Mouse (Mus musculus) kidney, postnatal 4 days (tissue): ENCODE measurements around the gene Trabd2b.

Experiments used
- DNase-seq, 2 experiments: peaks; one replicate each; pipeline ENCODE4 v3.0.0; 2021; ENCODE audit warnings: mixed read lengths in 2 of 2

Gene Trabd2b

DNA sequence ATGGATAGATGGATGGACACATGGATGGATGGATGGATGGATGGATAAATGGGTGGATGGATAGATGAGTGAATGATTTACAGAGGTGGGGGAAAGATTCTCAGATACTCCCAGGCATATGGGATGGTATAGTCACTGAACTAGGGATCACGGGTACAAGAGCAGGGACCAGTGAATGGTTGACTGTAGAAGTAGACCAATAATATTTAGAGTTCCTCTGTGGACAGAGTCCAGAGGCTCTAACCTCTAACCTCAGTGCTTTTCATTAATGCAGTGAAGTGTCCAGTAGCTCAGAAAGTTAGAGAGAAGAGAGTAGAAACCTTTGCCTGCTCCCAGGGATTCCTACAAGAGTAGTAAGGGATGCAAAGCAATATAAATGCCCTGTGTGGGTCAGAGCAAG lies 93.1 kb downstream of the Trabd2b start:
- DNase-seq = no peak

DNA sequence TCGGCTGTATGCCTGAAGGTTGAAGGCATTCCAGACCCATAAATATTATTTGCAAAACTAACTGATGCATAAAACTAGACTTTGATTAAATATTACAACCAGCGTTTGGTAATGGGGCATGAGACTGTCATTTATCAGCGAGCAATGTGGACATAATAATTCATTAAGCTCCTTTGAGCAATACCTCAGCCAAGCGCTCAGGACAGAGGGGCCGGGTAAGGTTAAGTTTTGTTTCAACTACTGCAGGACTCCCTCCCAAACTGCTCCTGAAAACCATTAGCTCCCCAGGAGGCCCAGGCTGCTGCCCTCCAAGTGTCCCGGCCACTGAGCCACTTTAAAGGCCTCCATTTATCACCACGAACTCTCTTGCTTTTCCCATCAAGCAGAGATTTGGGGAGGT lies 93.8 kb downstream of the Trabd2b start:
- peak in 1 of 2 experiments; percentile 21 for DNase-seq

DNA sequence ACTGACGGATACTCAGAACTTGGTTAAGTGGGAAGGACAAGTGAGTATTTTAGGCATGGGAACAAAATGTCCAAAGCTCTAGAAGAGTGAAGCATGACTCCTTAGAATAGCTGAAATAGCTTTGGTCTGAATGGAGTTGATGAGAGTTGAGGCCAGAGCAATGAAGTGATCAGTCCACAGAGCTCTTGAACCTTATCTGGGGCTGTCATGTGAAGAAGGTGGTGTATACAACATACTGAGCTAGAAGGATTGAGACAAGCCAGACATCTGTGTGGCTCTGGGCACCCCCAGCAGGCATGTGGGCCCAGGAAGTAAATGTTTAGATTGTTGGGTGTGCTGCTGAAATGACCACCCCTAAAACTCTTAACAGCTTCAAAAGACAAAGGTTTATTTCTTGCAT lies 94.5 kb downstream of the Trabd2b start:
- DNase-seq = no peak

DNA sequence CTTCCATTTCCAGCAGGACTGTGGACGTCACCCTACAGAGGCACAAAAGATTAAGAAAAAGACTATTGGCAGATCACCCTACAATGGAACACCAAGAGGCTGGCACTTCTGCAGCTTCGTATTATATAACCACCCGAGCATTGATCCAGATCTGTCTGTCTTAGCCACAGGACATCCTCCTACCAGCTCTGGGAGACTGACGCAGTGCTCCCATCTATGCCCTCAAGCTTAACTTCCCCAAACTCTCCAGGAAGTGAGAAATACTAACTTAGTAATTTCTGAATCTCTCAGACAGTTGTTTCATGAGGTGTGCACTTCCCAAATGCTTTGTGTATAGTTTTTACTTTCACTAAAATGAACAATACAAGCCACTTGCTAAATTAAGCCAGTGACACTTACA lies 95.1 kb downstream of the Trabd2b start:
- DNase-seq = no peak

DNA sequence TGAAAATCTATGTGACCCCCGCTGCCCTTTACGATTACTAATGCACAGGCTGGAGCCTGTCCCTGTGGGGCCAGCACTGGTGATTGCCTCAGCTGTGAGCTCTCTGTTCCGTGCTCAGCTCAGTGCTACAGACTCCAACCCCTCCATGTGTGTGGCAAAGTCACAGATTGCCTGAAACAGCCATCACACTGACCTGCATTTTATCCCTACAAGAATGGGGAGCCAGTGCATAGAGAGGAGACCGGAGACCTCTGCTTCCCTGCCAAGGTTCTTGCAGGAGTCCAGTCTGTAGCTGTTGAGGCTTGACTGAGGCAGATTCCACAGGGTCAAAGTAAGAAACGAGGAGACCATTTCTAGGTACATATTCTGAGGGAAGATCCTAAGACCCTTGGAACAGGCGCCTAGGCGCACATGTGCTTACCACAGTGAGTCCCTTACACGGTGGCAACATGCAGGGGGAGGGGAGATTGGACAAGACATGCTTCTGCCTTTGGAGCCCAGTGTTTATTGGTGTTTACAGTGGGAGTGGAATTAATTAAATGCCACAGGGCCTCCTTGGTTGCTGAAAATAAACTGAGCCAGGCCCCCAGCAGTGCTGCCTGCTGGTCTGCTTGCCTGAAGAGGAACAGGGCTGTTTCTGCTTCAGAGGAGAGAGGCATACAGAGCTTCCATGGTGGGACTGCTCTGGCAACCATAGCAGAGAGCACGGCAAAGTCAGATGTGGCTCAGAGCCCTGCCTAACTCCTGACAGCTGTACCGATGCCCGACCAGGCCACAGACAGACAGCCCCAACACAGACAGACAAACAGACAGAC lies 97.9 kb downstream of the Trabd2b start:
- peak; percentile 18 to 34 for DNase-seq

DNA sequence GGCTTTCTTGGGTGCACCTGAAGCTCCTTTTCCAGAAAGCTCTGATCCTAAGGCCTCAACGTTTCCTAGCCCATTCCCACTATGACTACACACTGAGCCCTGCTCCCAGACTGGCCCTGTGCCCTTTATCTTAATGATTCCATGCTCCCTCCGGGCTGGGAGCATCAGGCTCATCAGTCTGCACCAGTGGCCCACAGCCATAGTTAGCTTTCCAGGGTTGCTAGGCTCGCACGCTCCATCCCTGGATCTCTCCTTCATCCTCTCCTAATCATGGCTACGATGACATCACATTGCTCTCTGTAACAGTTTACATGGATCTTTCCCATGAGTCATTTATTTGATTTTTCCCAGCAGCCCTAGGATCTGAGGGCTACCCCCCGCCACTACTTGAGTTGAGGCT lies 103.1 kb downstream of the Trabd2b start:
- no peak for DNase-seq

DNA sequence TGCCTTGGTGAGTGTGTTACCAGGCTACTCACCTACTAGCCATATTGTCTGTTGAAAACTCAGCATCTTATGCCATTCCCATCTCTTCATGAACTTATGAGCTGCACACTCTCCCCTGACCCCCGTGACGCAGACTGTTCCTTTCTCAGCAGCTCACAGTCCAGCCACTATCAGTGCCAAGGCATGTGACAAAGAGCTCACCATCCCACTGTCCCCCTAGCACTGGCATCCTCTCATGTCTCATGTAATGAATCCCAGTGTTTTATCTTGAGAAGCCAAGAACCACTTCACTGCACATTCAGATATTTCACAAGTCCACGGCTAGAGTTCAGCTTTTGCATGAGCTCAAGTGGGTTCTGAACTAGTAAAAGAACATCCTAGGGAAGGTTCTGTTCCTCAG lies 105.1 kb downstream of the Trabd2b start:
- DNase-seq = no peak

DNA sequence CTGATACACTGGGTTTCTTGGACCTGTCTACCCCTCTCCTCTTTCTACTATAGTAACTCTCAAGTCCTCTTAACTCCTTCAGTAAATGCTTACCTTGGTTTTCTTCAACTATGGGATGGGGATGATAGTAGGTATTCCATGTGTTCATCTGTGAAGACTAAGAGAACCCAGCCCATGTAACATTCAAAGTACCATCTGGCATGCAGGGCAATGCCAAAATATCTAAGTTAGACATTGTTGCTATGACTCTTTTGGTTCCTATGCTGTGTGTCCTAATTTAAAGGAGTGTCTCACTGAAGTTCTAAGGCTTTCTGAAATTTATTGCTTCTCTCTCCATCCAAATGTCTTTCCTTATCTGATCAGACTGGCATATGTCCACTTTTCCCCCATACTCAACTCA lies 106.6 kb downstream of the Trabd2b start:
- no peak for DNase-seq

DNA sequence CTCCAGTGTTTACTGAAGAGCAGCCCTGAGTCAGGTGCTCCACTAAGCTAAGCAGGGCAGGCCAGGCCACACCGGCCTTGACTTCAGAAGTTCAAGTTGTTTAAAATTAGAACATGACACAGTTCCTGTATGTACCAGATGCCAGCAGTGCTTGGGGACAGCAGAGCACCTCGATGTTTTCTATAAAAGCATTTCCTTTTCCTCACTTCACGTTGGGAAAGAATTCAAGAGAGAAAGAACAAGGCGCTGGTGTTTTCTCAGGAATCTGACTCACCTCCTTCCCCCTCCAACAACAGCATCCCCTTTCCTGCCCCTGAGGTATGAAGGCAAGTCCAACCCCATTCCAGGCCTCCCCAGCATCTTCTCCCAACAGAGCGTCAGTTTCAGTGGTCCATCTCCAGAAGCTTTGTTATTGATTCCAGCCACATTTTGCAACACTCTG lies 108.8 kb downstream of the Trabd2b start:
- DNase-seq = no peak

DNA sequence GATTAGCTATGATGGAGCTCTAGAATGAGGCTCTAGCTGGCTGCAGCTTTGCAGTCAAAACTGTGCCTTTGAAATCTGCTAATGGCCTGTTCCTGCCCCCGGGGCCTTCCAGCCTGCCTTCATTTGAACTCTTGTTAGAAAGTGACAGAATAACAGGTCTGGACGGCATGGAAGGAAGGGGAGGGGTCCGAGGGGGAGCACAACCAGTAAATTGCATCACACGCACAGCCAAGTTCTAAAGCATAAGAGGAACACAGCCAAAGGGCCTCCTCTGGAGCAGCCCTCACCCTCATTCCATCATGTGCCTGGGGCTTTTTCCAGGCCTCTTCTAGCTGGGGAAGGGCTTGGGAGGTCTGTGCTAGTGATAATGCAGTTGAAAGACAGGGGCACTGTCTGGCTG lies 110.1 kb downstream of the Trabd2b start:
- DNase-seq = peak; percentile 35 to 57

DNA sequence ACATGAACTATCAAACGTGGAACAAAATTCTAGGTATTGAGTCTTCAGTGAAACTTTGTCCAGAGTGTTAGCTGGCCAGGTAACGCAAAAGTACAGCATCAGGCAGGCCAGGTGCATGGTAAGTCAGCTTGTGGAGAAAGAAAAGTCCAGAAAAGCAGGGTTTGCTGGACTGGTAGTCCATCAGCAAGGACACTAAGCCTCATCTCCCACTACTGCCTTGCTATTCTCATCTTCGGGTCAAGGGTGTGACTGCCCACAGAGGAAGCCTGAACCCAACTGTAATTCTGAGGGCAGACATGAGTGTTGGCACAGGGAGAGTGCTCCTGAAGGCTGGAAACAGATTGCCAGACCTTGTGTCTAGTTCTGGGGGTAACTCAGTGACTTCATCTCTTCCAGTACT lies 111.5 kb downstream of the Trabd2b start:
- DNase-seq = no peak

DNA sequence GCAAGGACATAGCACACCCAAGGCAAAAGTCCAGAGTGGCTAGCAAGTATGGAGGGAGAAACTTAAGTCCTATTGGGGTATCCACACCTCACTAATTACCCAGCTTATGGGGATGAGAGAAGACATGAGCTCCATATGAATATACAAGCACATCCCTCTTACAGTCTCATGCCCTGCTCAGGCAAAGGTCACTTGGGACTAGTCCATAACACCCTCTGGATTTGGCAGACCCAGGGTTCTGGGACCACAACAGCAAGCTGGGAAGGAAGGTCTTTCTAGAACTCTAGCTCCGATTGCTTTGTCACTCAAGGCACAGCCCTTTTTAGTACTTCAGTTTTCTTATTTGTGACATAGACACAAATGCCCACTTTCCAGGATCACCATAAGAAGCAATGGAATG lies 112.0 kb downstream of the Trabd2b start:
- no peak for DNase-seq

DNA sequence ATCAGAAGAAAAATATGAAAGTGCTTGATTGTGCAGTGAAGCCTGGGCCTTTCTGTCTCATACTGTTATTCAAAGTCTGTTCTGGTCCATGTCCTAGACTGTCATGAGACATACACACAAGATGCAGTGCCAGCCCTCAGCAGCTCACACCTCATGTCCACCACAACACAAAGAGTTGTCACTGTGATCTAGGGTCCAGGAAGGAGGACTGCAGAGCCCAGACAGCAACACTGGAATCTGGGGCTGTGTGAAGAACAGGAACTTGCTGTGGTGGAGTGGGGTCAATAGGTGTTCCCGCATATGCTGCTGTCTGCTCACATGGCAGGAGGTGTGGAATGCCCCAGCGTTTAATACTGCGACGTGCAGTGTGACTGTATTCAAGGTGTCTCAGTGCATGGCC lies 112.8 kb downstream of the Trabd2b start:
- no peak for DNase-seq

DNA sequence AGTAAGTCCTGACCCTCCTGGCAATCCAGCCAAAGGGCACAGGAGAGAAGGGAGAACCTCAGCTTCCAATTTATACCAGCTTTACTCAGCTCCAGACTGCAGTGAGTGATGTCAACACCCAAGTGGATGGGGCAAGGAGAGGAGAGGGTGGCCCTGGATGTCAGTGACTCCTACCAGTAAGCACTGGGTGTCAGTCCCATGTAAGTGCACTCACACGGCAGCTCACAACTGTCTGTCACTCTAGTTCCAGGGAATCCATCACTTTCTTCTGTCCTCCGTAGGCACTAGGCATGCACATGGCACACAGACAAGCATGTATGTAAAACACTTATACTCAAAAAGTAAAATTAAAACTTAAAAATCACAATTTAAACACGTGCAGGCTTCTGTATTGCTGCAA lies 113.4 kb downstream of the Trabd2b start:
- DNase-seq = no peak

DNA sequence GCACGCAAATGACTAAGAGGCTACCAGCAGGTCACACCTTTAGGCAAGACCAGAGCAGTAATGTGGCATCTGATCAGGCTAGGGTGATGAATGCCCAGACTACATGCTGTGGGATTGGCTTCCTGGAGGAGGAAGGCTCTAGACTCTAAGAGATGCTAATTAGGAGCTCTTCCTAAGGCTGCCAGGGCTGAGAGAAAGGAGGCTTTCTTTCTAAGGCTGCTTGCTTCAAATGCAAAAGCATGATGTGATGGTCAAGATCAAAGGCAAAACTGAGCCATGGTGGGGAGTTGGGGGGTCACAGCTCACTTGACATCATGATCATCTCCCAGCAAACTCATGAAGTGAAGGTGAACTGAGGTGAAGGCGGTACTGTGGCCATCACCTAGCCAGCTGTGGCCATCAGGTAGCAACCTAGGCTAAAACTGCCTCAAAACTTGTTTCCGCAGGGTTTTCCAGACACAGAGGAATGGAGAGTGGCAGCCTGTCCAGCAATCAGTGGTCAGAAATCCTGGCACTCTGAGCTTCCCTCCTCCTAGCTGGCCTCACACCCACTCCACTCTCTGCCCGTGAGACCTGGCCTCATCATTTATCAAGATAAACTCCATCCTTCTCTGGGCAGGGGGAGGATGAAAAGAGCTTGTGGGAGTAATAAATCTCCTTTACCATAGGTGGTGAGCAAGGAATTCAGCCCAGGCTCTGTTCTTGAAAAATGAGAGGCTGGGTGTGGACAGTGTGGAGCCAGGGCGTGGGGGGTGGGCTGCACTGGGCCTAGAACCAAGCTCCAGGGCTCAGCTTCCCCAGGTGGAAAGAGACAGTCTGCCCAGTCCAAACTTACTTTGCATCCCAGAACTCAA lies 117.0 kb downstream of the Trabd2b start:
- no peak for DNase-seq

DNA sequence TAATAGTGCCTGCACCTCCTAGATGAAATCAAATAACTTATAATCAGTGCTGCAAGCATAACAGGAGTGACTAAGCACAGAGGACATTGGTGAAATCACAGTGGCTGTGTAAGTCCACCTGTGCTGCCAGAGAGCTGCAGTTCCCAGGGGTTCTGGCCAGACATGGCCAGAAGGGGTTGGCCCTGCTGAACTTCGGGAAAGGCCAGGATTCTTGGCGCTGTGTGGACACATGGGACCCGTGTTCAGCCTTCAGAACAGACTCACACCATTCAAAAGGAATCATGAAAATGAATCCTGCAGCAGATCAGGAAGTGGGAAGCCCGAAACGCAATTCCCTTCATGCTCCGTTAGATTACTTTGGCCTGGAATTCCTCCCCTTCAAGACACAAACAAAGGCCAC lies 125.1 kb downstream of the Trabd2b start:
- no peak for DNase-seq

DNA sequence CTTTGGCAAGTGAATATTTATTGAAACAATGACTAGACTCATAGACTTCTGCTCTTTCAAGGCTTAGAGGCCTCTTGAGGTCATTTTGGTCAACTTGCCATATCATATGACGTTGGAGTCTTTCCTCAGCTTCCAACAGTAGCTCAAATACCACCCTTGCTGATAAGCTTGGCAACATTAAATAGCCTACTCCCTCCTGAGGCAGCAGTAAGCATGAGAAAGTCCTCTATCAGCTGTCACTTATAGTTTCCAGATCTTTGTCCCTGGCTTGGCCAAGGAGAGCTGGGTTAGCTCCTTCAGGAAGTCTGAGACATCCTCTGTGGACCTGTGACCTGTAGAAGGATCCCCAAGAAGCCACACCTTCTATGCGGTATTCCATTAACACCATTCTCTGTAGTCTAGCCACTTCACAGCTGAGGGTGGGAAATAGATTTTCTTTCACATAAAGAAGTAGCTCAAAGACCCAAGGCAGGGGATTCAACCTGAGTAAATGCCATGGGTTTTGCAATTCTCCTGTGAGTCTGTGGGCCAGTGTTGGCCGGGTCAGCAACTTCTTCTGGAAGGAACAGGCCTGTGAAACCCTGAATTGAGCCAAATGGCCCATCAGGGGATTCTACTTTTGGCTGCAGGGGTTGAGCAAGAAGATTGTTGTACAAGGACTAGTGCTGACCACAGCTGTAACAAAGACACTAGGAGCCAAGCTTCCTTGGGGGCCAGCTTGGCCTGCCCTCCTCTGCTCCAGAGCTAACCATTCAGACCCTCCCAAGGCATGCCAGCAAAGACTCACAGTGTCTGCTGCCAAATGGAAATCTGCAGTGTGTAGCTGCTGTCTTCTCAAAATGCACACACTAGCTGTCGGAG lies 127.6 kb downstream of the Trabd2b start:
- no peak for DNase-seq

DNA sequence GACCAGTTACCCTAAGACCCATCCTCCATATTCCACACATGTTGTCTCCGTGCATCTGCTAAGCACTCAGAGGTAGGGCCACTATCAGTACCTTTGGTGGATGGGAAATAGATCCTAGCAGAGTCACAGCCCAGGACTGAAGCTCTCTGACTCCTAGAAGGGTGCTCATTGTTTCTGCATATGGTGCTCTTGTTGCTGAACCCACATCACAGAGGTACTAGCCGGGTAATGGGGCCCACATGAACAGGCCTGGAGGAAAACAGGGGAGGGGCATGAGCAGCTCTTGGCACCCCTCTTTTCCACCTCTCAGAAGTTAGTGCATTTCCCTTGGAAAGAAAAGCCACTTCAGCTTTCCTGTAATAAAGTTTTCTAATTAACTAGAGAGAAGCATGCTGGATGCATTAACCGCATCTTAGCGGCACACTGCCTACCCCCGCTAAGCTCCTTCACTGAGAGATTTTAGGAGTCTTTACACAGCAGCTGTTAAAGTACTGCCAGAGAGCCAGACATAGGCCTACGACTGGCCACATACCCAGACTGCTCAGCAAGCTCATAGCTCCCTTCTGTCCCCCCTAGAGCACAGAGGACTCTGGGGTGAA lies 131.0 kb downstream of the Trabd2b start:
- DNase-seq = no peak

DNA sequence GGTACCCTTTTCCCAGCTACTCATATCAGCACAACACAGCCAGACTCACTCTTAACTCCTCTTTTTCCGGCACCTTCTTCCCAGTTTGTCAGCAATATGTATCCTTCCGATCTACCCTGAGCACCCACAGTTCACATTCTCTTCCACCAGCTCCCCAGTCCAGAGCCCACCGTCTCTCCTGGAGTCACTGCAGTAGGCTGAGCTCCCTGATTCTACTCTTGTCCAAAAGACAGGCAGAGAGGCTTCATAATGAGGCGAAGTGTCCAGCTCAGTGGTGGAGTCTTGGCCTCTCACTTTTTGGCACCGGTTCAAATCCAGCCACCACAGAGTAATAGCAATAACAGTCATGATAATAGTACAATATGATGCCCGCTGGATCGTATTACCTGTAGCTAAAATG lies 133.5 kb downstream of the Trabd2b start:
- DNase-seq = no peak

DNA sequence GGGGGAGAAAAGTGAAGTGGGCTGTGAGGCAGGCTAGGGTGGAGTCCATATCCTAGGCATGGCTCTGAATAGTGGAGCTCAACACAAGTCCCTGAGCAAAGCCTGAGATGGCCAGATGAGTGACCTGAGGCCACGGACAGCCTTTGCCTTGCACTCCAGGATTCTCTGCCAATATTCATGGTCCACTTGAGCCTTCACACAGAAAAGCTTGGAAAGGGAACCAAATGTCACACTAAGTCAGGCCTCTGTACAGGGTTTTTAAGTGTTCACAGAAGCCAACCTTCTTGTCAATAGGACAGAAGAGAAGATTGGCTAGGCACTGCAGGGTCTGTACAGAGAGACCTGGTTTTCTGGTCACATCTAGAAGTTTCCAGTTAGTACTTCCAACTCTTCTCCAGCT lies 134.7 kb downstream of the Trabd2b start:
- no peak for DNase-seq

DNA sequence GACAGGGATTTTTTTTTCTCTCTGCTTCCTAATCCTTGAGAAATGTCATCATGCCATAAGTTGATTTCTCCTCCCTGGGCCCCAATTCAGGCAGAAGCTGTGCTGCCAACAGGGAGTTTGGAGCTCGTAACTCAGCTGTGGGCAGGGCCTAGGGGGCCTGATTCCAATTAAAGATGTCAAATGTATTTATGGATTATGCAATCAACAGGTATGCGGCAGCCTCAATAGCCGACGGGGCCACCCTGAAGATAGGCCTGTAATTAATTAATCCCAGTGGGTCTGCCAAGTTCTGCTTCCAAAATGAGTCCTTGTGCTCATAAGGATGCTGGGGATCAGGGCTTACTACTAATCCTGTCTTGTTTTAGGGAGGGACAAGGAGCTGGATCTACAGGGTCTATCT lies 135.6 kb downstream of the Trabd2b start:
- no peak for DNase-seq

DNA sequence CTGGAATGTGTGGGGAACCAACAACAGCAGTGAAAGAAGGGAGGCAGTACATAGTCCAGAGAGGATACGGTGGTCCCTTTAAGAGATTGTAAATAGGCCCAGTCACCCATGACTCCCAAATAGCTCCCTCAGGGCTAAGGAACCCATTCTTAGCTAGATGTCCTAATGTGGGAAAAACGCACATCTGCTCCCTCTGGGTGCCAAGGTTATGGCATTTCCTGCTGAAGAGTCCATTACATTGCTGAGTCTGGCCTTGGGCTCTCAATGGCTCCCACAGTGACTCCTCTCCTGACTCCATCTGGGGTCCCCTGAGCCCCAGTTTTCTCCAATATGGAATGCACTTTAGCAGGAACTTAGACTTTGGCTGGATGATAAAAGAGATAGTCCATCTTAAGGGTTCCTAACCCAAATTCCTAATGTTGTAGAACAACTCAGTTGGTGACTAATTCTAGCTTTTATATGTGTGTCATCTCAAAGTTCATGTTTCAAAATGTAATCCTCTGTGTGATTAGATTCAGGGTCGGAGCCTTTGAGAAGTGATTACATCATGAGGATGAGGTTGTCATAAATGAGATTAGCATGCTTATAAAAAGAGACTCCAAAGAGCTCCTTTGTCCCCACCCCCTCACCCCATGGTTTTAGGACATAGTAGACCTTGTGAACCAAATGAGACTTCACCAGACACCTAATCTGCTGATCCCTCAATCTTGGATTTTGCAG lies 139.1 kb downstream of the Trabd2b start:
- DNase-seq = no peak
